8 mouse cellular contexts compared by ENCODE assay signal in genomic region chr4:126149041-126149676, GRCm38 (mm10). TPM values are rescaled to one million over a fixed set of nuclear protein-coding genes. Genes with fewer than 3 reads are reported as not detected.
DNase-seq lines count a peak whose midpoint lies in the region; ATAC-seq and TF ChIP-seq lines count a peak whose summit lies in the region.

No protein-coding gene starts in this region.

- no peak for DNase-seq in lung, adult 2 months
- no peak for DNase-seq in lung, postnatal 25 days (ENCODE audit: low spot score)
- DNase-seq in forebrain, embryonic 14.5 days (ENCODE audit: low spot score) = no peak
- peak; percentile 75 for DNase-seq in kidney, postnatal 10 days
- no peak for DNase-seq in frontal cortex, postnatal 14 days (ENCODE audit: low spot score in 2 of 2)
- DNase-seq in ovary, postnatal 10 days (ENCODE audit: low spot score) = no peak
- DNase-seq in frontal cortex, postnatal 36 days (ENCODE audit: low spot score in 2 of 2) = no peak

- ATAC-seq in forebrain, embryonic 14.5 days = no peak
- ATAC-seq in midbrain, embryonic 15.5 days (replicated peaks) = 0 out of 2 replicates have a peak, but pooled peaks have one; percentile 6

- TF ChIP-seq POLR2A in lung, adult 2 months (IDR thresholded peaks at IDR 0.05; ENCODE audit: borderline replicate concordance, extremely low read depth, low read depth, low read length) = no peak

- H3K4me2 ChIP-seq in forebrain, embryonic 14.5 days (ENCODE audit: low read length) = peak overlapping the region; percentile 63
- H3K4me2 ChIP-seq in midbrain, embryonic 15.5 days = peak overlapping the region; percentile 59

- peaks cover 33% of the 10 kb centered on the region for H3K27me3 ChIP-seq in forebrain, embryonic 14.5 days (replicated peaks; ENCODE audit: control insufficient read depth, insufficient read depth, low read length)
- peaks cover 38% of the 10 kb centered on the region for H3K27me3 ChIP-seq in midbrain, embryonic 15.5 days (replicated peaks)

- peaks cover 22% of the 10 kb centered on the region for H3K4me1 ChIP-seq in lung, adult 2 months (ENCODE audit: control insufficient read depth, insufficient read depth, low read length)
- H3K4me1 ChIP-seq in forebrain, embryonic 14.5 days (ENCODE audit: control insufficient read depth, insufficient read depth, low read length) = peaks cover 12% of the 10 kb centered on the region
- H3K4me1 ChIP-seq in midbrain, embryonic 15.5 days = peaks cover 22% of the 10 kb centered on the region

- 32% methylated on average over 42 of the region's 42 CpGs for WGBS in lung, adult 2 months
- WGBS in forebrain, embryonic 14.5 days = 33% methylated on average over 42 of the region's 42 CpGs
- WGBS in midbrain, embryonic 15.5 days = 28% methylated on average over 42 of the region's 42 CpGs

- H3K9ac ChIP-seq in forebrain, embryonic 14.5 days (ENCODE audit: low read length) = peak overlapping the region; percentile 51
- H3K9ac ChIP-seq in midbrain, embryonic 15.5 days = peak overlapping the region; percentile 18; the same call in 1 of the 2 replicates

- TF ChIP-seq CTCF in lung, adult 2 months (IDR thresholded peaks at IDR 0.05; ENCODE audit: insufficient read depth, low read length) = no peak

- no peak overlapping the region for H3K27ac ChIP-seq in forebrain, embryonic 14.5 days (ENCODE audit: low read depth, low read length)
- H3K27ac ChIP-seq in midbrain, embryonic 15.5 days = no peak overlapping the region

- H3K9me3 ChIP-seq in forebrain, embryonic 14.5 days (replicated peaks; ENCODE audit: control insufficient read depth, low read length) = no peaks in the 10 kb centered on the region
- no peaks in the 10 kb centered on the region for H3K9me3 ChIP-seq in midbrain, embryonic 15.5 days

- H3K4me3 ChIP-seq in lung, adult 2 months (replicated peaks; ENCODE audit: extremely low read depth, low read depth, low read length) = peak overlapping the region; percentile 66
- H3K4me3 ChIP-seq in forebrain, embryonic 14.5 days (ENCODE audit: low read depth, low read length) = peak overlapping the region; percentile 38
- H3K4me3 ChIP-seq in midbrain, embryonic 15.5 days = peak overlapping the region; percentile 35

- H3K36me3 ChIP-seq in forebrain, embryonic 14.5 days (ENCODE audit: control insufficient read depth, insufficient read depth, low read length) = no peaks in the 10 kb centered on the region
- H3K36me3 ChIP-seq in midbrain, embryonic 15.5 days (replicated peaks) = no peaks in the 10 kb centered on the region

RNA-seq across cellular contexts. Expression of gene Eva1b, which starts 1.6 kb away (rescaled TPM):
- polyA plus RNA-seq in lung, adult 2 months (2012; rRNA removed) = 221 and 295 TPM in 2 replicates
- polyA plus RNA-seq in forebrain, embryonic 14.5 days (2014; fragmentation: Nextera tagmentation; extraction: Ambion mirVana) = 13.4 and 14.2 TPM in 2 replicates
- 11.8 and 12.0 TPM in 2 replicates for polyA plus RNA-seq in midbrain, embryonic 15.5 days (2015; fragmentation: Nextera tagmentation; extraction: Ambion mirVana)

RNA-seq across cellular contexts. Expression of gene Sh3d21, which starts 14.1 kb away (rescaled TPM):
- 6.2 and 7.5 TPM in 2 replicates for polyA plus RNA-seq in lung, adult 2 months (2012; rRNA removed)
- 1.1 TPM in 2 replicates for polyA plus RNA-seq in forebrain, embryonic 14.5 days (2014; fragmentation: Nextera tagmentation; extraction: Ambion mirVana)
- 1.3 TPM in 2 replicates for polyA plus RNA-seq in midbrain, embryonic 15.5 days (2015; fragmentation: Nextera tagmentation; extraction: Ambion mirVana)

RNA-seq across cellular contexts. Expression of gene Stk40, which starts 45.4 kb away (rescaled TPM):
- polyA plus RNA-seq in lung, adult 2 months (2012; rRNA removed) = 38.0 and 41.1 TPM in 2 replicates
- polyA plus RNA-seq in forebrain, embryonic 14.5 days (2014; fragmentation: Nextera tagmentation; extraction: Ambion mirVana) = 22.2 and 25.1 TPM in 2 replicates
- polyA plus RNA-seq in midbrain, embryonic 15.5 days (2015; fragmentation: Nextera tagmentation; extraction: Ambion mirVana) = 34.4 and 35.2 TPM in 2 replicates

RNA-seq across cellular contexts. Expression of gene Lsm10, which starts 52.7 kb away (rescaled TPM):
- 30.2 and 34.8 TPM in 2 replicates for polyA plus RNA-seq in lung, adult 2 months (2012; rRNA removed)
- 63.1 and 76.6 TPM in 2 replicates for polyA plus RNA-seq in forebrain, embryonic 14.5 days (2014; fragmentation: Nextera tagmentation; extraction: Ambion mirVana)
- polyA plus RNA-seq in midbrain, embryonic 15.5 days (2015; fragmentation: Nextera tagmentation; extraction: Ambion mirVana) = 48.7 and 53.0 TPM in 2 replicates

RNA-seq across cellular contexts. Expression of gene Thrap3, which starts 53.4 kb away (rescaled TPM):
- polyA plus RNA-seq in lung, adult 2 months (2012; rRNA removed) = 40.0 and 62.8 TPM in 2 replicates
- 128 and 152 TPM in 2 replicates for polyA plus RNA-seq in forebrain, embryonic 14.5 days (2014; fragmentation: Nextera tagmentation; extraction: Ambion mirVana)
- 140 and 150 TPM in 2 replicates for polyA plus RNA-seq in midbrain, embryonic 15.5 days (2015; fragmentation: Nextera tagmentation; extraction: Ambion mirVana)

Comparison
In these comparisons a context has a peak if more than half of its experiments do, and no peak if none do; other contexts are left out.
1. RNA of gene Eva1b, which starts 1.6 kb away (polyA plus RNA-seq): 221 to 295 TPM in lung, adult 2 months; 13.4 to 14.2 TPM in forebrain, embryonic 14.5 days and 11.8 to 12.0 TPM in midbrain, embryonic 15.5 days; every median in the first group is over 10 times any median in the second.
2. Peak in every context shown above with its lines, with median percentiles within 50 percentile points of each other: H3K4me3 ChIP-seq.